Mouse (Mus musculus) ES-Bruce4 (cell line): ENCODE measurements around the gene Neurl1b.

ENCODE experiments used
- CTCF ChIP-seq: IDR thresholded peaks from one replicate; pipeline ENCODE4 v1.8.1; 2011; ENCODE audit warnings: low read depth, low read length
- EP300 ChIP-seq: IDR thresholded peaks from 2 replicates; pipeline ENCODE4 v1.6.1; 2011; ENCODE audit warnings: low read depth, low read length; ENCODE audit not compliant: insufficient read depth
- POLR2A ChIP-seq: IDR thresholded peaks from one replicate; pipeline ENCODE4 v1.8.1; 2011; ENCODE audit warnings: low read length; ENCODE audit not compliant: insufficient read depth

GRCm38 (mm10) chr17:26484626-26485421 is 70.2 kb downstream of the Neurl1b start:
- TF ChIP-seq EP300, result no peak
- TF ChIP-seq CTCF, result no peak
- TF ChIP-seq POLR2A, result no peak
